Comparison of ENCODE assay signal across 10 mouse cellular contexts in the genomic region with DNA sequence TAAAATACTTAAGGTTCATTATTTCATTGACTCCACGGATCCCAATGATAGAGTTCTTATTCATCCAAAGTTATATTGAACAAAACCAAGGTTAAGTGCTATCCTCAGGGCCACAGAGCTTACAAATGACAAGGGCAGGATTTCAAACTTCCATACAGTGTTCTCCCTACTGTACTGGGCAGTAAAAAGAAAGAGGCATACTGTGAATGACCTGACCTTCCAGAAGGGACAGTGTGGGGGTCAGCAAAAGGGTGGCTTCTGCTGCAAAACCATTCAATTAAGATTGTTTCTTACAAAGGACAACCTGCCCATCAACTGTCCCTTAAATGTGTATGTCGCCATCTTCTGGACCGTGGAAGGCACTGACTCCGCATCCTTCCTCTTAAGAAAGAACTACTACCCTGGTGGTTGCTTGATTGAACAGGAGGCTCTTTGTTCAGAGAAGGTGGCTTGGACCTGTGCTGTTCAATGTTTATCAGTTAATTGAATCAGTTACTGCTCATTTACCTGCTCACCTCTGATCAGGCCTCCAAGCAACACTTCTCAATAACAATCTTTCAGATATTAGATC.
DNase-seq lines count a peak whose midpoint lies in the region; TF ChIP-seq lines count a peak whose summit lies in the region.
"Had no signal": no experiment of that assay in that cellular context is flagged by ENCODE, and none has a peak within 500 bp of the region (broad histone marks: within the 10 kb centered on the region; RNA-seq: fewer than 3 reads in every experiment).

No protein-coding gene starts in this region.

- intact Hi-C loops in gastrocnemius, adult 2 months (cut with DNase I) = no loop called here
- intact Hi-C loops in heart, postnatal 14 days (cut with DNase I) = no loop called here
- intact Hi-C loops in gastrocnemius, postnatal 14 days (cut with DNase I; ENCODE audit: low total_unique reads) = no loop called here

- no peak overlapping the region for H3K27ac ChIP-seq in gastrocnemius, adult 2 months
- no peak overlapping the region for H3K27ac ChIP-seq in layer of hippocampus, adult 2 months
- H3K27ac ChIP-seq: heart, embryonic 13.5 days; midbrain, embryonic 12.5 days had no signal

- TF ChIP-seq POLR2A in brain, embryonic 14.5 days (IDR thresholded peaks at IDR 0.05; ENCODE audit: borderline replicate concordance, extremely low read depth, insufficient read depth, insufficient read length, poor library complexity, severe bottlenecking) = no peak

- peak; percentile 19; the same call in 1 of the 2 replicates for TF ChIP-seq CTCF in gastrocnemius, adult 2 months (IDR thresholded peaks at IDR 0.05)
- TF ChIP-seq CTCF in brain, embryonic 14.5 days (IDR thresholded peaks at IDR 0.05; ENCODE audit: borderline replicate concordance, extremely low read depth, insufficient read depth, insufficient read length) = peak; percentile 37; the same call in 1 of the 2 replicates
- peak; percentile 79 for TF ChIP-seq CTCF in layer of hippocampus, adult 2 months (conservative IDR thresholded peaks at IDR 0.05)

- no peak overlapping the region for H3K4me3 ChIP-seq in gastrocnemius, adult 2 months
- no peak overlapping the region for H3K4me3 ChIP-seq in layer of hippocampus, adult 2 months
- H3K4me3 ChIP-seq: heart, embryonic 13.5 days; midbrain, embryonic 12.5 days had no signal

- no peak for DNase-seq in gastrocnemius, adult 2 months
- DNase-seq in gastrocnemius, adult 18-20 months (ENCODE audit: low spot score) = no peak
- DNase-seq in 3T3-L1 (ENCODE audit: low read depth, low spot score) = peak; percentile 29
- peak; percentile 58 for DNase-seq in brain, embryonic 14.5 days (ENCODE audit: low read depth)
- DNase-seq in layer of hippocampus, adult 2 months (ENCODE audit: low spot score in 2 of 2) = peak; percentile 13 to 18
- DNase-seq in retina, postnatal 1 day = peak; percentile 41
- DNase-seq in heart, postnatal 14 days = no peak
- DNase-seq in gastrocnemius, postnatal 14 days = no peak

Comparison
In these comparisons a context has a peak if more than half of its experiments do, and no peak if none do; other contexts are left out.
1. DNase-seq: peak in 3T3-L1 (single experiment), brain, embryonic 14.5 days (single experiment), layer of hippocampus, adult 2 months (2 of 2) and retina, postnatal 1 day (single experiment); none in gastrocnemius, adult 2 months (single experiment), gastrocnemius, adult 18-20 months (single experiment), heart, postnatal 14 days (0 of 2) and gastrocnemius, postnatal 14 days (single experiment).
2. CTCF ChIP-seq: peak in every context shown above with its lines; median percentile 79 in layer of hippocampus, adult 2 months; 37 in brain, embryonic 14.5 days; 19 in gastrocnemius, adult 2 months.